Mouse (Mus musculus): Measurements from ENCODE around the gene Pip4k2a. TPM values are rescaled to one million over a fixed set of nuclear protein-coding genes. Genes with fewer than 3 reads are reported as not detected.

Gene Pip4k2a
- polyA plus RNA-seq, 1 experiment = 39.5 TPM

DNA sequence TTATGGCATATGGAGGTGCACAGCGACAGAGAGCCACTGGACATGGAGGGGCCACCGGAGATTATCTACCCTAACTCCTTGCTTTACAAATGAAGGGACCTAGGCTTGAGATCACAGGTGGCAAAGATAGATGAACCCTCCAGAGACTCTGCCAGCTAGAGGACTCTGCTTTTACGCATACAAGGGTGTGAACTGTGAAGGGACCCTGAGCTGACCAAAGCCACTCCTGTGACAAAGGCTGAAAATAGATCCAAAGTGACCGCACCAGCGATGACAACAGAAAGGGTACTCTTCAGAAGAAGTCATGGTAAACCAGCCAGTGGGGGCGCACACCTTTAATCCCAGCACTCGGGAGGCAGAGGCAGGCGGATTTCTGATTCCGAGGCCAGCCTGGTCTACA is 63.8 kb downstream of the Pip4k2a start:
- no peak overlapping the region for H3K4me3 ChIP-seq (replicated peaks)
- no peaks in the 10 kb centered on the region for H3K9me3 ChIP-seq
- no peak for TF ChIP-seq FLI1 (IDR thresholded peaks at IDR 0.05; ENCODE audit: low read length)
- no peaks in the 10 kb centered on the region for H3K27me3 ChIP-seq (replicated peaks)
- H3K4me1 ChIP-seq = peaks cover 87% of the 10 kb centered on the region
- H3K36me3 ChIP-seq (replicated peaks; ENCODE audit: low read length) = peaks cover 41% of the 10 kb centered on the region

DNA sequence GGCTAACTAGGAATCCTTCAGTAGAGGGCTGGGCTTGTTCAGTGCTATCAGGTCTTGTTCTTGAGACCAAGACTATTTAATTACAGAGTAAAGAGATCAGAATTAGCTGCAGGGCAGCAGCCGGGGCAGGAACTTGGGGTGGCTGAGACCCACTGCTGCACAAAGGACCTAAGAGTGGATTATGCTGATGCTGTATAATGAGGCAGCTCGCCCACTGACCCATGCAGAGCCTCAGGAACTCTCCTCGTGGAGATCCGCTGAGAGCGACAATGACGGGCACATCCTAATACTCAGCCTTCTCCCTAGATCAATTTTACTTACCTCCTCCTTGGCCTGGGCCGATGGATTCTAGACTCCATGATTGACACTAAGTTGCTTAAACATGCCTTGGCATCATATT is 64.5 kb downstream of the Pip4k2a start:
- no peak for TF ChIP-seq FLI1 (IDR thresholded peaks at IDR 0.05; ENCODE audit: low read length)
- TF ChIP-seq GATA1 (IDR thresholded peaks at IDR 0.05; ENCODE audit: borderline replicate concordance, low read length) = no peak
- no peak overlapping the region for H3K4me3 ChIP-seq (replicated peaks)
- H3K36me3 ChIP-seq (replicated peaks; ENCODE audit: low read length) = peaks cover 42% of the 10 kb centered on the region
- H3K27me3 ChIP-seq (replicated peaks) = no peaks in the 10 kb centered on the region
- no peaks in the 10 kb centered on the region for H3K9me3 ChIP-seq
- H3K4me1 ChIP-seq = peaks cover 87% of the 10 kb centered on the region

DNA sequence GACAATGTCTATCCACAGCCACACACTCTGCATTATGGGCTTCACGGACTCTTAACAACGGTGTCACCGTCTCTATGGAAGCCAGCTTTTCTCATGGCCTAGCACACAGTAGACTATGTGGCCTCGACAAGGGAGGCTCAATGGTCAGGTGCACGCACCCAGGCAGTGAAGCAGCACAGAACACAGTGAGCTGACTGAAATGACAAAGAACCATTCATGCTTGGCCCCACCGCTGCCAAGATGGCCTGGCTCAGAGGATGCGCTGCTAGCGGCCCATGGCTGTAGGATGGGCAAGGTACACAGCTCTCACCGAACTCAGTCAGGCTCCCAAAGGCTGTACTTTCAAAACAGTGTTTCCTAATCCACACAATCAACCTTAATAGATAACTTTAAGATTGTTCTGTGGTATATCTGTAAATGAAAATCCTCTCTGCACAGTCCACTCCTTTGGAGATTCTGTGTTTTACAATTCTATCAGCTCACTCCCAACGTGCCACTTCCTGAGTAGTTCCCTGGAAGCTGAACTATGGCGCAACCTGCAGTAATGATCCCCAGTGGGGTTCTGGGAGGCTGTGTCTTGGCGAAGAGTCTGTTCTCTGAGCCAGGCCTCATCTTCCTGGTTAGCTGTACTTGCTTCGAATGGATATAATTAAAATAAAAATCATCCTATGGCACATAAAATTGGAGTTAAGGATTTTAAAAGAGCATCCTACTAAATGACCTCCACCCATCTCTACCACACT is 67.4 kb downstream of the Pip4k2a start:
- Histone ChIP-seq H3K9me3 (no peaks in the 10 kb centered on the region), H3K27me3 (replicated peaks) (no peaks in the 10 kb centered on the region), H3K4me1 (peaks cover 84% of the 10 kb centered on the region), H3K36me3 (replicated peaks; ENCODE audit: low read length) (peaks cover 53% of the 10 kb centered on the region), H3K4me3 (replicated peaks) (peak overlapping the region; percentile 8)
- TF ChIP-seq GATA1 (IDR thresholded peaks at IDR 0.05; ENCODE audit: borderline replicate concordance, low read length) (no peak), FLI1 (IDR thresholded peaks at IDR 0.05; ENCODE audit: low read length) (no peak)

DNA sequence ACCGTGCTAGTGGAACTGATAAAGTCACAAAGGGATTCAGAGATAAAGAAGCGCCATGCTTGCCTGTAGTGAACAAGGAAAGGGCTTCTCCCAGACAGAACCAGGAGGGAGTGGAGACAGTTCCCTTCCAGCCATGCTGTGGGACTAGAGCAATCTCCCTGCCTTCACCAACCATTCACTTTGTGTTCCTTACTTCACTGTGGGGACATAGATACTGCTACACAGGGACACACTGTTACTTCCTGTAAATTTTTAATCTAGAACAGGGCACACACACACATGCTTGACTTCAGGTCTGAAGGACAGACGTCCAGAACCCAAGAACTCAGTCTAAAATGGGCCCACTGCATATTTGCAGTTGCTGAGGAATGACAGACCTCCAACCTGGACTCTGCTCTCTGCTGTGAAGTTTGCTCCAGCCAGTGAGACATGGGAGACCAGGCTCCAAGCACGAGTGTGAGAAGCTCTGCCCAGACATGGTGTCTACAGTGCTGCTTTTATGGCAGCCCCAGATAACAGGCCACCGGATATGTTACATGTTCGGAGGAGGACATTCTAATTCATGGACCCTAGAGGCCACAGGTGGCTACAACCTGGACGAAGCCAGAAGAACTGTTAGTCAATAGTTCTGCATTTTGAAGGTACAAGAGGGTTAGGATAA is 69.2 kb downstream of the Pip4k2a start:
- Histone ChIP-seq H3K27me3 (replicated peaks) (no peaks in the 10 kb centered on the region), H3K36me3 (replicated peaks; ENCODE audit: low read length) (peaks cover 48% of the 10 kb centered on the region), H3K9me3 (no peaks in the 10 kb centered on the region), H3K4me1 (peaks cover 84% of the 10 kb centered on the region), H3K4me3 (replicated peaks) (peak overlapping the region; percentile 19)
- no peak for TF ChIP-seq FLI1 (IDR thresholded peaks at IDR 0.05; ENCODE audit: low read length)

DNA sequence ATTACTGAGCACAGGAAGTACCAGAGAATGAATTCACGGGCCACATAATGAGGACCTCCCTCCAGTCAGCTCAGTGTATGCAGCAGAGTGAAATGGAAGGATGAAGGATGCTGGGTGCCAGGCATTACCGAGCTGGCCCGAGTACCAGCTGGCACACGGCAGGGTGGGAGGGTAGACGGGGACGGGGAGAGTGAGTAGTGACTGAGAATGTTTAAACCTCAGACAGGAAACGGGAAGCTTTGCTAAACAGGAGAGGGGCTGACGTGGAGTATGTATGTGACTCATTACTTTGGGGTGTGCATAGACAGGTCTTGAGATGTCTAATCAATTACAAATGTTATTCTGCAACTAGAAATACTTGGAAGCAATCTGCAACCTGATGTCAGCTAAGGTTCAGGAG is 69.7 kb downstream of the Pip4k2a start:
- TF ChIP-seq FLI1 (IDR thresholded peaks at IDR 0.05; ENCODE audit: low read length) = no peak
- Histone ChIP-seq H3K36me3 (replicated peaks; ENCODE audit: low read length) (peaks cover 45% of the 10 kb centered on the region), H3K4me3 (replicated peaks) (no peak overlapping the region), H3K9me3 (no peaks in the 10 kb centered on the region), H3K4me1 (peaks cover 84% of the 10 kb centered on the region), H3K27me3 (replicated peaks) (no peaks in the 10 kb centered on the region)

DNA sequence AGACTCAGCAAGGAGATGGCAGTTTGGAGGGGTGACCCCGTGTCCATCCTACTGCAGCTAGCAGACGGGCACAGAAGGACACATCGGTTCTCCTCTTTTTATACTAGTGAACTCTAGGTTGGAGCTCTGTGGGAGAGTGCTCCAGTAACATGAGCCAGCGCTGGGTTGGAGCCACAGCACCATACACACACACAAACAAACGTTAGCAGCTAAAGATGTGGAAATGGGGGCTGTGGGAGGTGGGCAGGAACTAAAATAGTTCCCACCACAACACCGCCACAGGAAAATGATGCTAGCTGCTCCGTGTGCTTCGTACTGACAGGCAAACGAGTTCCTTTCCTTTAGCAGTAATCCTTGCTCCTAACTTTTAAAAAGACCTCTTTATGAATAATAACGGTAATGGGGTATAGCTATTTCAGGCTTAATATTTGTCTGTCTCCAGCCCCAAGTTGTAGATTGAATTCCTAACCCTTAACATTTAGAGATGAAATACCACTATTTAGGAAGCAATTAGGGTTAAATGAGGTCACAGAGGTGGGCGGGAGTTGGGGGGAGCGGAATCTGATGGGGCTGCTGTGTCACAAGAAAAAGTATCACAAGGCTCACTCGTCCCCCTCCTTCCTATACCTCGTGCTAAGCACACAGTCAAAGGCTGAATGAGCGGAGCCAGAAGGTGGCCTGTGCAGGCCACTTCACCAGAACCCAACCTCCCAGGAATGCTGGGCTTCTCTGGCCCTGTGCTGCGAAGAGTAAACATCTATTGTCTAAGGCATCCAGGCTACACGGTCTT is 73.9 kb downstream of the Pip4k2a start:
- Histone ChIP-seq H3K36me3 (replicated peaks; ENCODE audit: low read length) (peaks cover 42% of the 10 kb centered on the region), H3K4me1 (peaks cover 96% of the 10 kb centered on the region)
- no peak for TF ChIP-seq FLI1 (IDR thresholded peaks at IDR 0.05; ENCODE audit: low read length)

DNA sequence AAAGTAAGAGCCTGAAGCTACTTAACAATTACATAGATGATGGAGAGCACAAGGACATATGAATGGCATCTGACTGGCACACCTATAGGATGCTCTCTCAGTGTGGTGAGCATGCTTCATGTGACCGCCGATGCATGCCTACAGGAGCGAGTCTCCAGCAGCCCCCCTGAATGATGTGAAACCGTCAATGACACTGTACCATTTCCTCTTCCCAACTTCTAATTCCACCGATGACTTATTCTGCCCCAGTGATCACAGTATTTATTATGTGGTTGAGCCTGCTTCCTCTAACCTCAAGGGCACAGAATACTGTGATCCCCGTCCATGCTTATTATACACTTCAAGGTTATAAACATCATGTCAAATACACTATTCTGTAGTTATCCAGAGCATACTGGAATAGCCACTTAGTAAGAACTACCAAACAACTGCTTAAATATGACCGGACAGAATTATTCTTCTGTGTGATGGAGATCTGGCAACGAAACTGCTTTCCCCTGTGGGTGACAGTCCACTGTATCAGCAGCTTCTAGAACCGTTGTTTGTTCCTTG is 74.8 kb downstream of the Pip4k2a start:
- H3K9me3 ChIP-seq = no peaks in the 10 kb centered on the region
- H3K27me3 ChIP-seq (replicated peaks) = no peaks in the 10 kb centered on the region
- no peak overlapping the region for H3K4me3 ChIP-seq (replicated peaks)
- TF ChIP-seq GATA1 (IDR thresholded peaks at IDR 0.05; ENCODE audit: borderline replicate concordance, low read length) (no peak), FLI1 (IDR thresholded peaks at IDR 0.05; ENCODE audit: low read length) (no peak)
- peaks cover 96% of the 10 kb centered on the region for H3K4me1 ChIP-seq
- H3K36me3 ChIP-seq (replicated peaks; ENCODE audit: low read length) = peaks cover 44% of the 10 kb centered on the region

More for the DNA sequence above, 73.9 kb downstream of the Pip4k2a start:
- peak overlapping the region; percentile 72 for H3K4me3 ChIP-seq (replicated peaks)
- H3K9me3 ChIP-seq = no peaks in the 10 kb centered on the region
- H3K27me3 ChIP-seq (replicated peaks) = no peaks in the 10 kb centered on the region

DNA sequence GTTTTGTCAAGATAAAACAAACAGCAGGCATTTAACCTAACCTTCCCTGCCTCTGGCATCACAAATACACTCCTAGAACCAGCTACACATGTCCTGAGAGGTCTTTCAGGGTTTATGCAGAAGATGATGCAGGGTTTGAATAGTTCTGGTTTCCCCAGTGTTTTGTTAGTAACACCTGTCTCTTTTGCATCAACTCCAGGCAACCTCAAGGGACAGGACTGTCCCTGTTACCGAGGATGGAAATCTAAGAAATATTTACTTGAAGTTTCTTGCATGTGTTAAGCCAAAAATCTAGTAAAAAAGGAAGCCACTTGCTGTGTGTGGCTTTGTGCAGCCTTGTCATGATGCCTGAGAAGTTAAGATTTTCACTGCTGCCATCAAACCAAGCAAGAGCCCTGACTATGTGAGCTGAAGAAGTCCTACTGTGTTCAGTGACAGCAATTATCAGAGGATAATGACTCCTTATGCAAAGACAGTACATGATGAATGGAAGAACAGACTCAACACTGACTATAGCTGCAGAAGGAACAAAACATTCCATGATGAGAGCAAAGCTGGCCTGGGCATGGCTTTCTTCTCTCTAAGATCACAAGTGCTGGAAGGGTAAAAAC is 76.3 kb downstream of the Pip4k2a start:
- H3K9me3 ChIP-seq = no peaks in the 10 kb centered on the region
- peaks cover 33% of the 10 kb centered on the region for H3K36me3 ChIP-seq (replicated peaks; ENCODE audit: low read length)
- no peaks in the 10 kb centered on the region for H3K27me3 ChIP-seq (replicated peaks)
- peaks cover 98% of the 10 kb centered on the region for H3K4me1 ChIP-seq
- H3K4me3 ChIP-seq (replicated peaks) = no peak overlapping the region
- TF ChIP-seq FLI1 (IDR thresholded peaks at IDR 0.05; ENCODE audit: low read length) (no peak), GATA1 (IDR thresholded peaks at IDR 0.05; ENCODE audit: borderline replicate concordance, low read length) (no peak)

DNA sequence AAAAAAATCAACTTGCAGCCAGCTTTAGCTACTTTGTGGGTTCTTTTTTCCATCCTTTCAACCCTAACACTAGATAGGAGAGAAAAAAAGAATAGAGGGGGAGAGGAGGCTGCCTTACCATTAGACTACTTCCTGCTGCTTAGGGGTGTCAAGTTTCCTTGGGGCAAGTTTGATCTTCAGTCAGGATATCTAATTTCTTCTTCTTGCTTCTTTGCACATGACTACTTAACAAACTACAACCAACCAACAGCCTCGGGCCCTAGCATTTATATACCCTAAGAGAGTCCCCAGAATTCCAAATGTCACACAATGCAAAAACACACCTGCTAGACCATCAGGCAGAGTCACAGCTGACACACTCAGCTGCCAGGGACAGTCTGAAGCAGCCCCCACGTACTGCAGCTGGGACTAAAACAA is 77.5 kb downstream of the Pip4k2a start:
- Histone ChIP-seq H3K4me1 (peaks cover 98% of the 10 kb centered on the region), H3K9me3 (no peaks in the 10 kb centered on the region), H3K36me3 (replicated peaks; ENCODE audit: low read length) (peaks cover 25% of the 10 kb centered on the region), H3K27me3 (replicated peaks) (no peaks in the 10 kb centered on the region), H3K4me3 (replicated peaks) (peak overlapping the region; percentile 50)
- no peak for TF ChIP-seq FLI1 (IDR thresholded peaks at IDR 0.05; ENCODE audit: low read length)
- TF ChIP-seq GATA1 (IDR thresholded peaks at IDR 0.05; ENCODE audit: borderline replicate concordance, low read length) = no peak

All from megakaryocyte, embryonic 14.5 days (primary cell).